Mouse (Mus musculus) neural tube, embryonic 13.5 days (tissue): ENCODE measurements around the gene Ahnak. TPM values are rescaled to one million over a fixed set of nuclear protein-coding genes. Genes with fewer than 3 reads are reported as not detected.

Source experiments
- ATAC-seq: fragments of 200-750 bp; cut with Nextera tagmentation; 2 replicates; pipeline ENCODE4 v1.8.0; 2017; ENCODE audit warnings: low read depth, mild to moderate bottlenecking, moderate TSS enrichment, moderate library complexity
- H3K27ac ChIP-seq: fragments of 300-500 bp; sonication (generic); replicated peaks from 2 replicates; pipeline ENCODE4 v1.5.1; 2015; ENCODE audit warnings: moderate library complexity, mild to moderate bottlenecking, inconsistent platforms
- H3K27me3 ChIP-seq: fragments of 300-500 bp; sonication (generic); 2 replicates; pipeline ENCODE4 v1.6.1; 2015; ENCODE audit warnings: mild to moderate bottlenecking, inconsistent platforms
- H3K36me3 ChIP-seq: fragments of 300-500 bp; sonication (generic); 2 replicates; pipeline ENCODE4 v1.6.1; 2015; ENCODE audit warnings: mild to moderate bottlenecking, inconsistent platforms
- H3K4me1 ChIP-seq: fragments of 300-500 bp; sonication (generic); replicated peaks from 2 replicates; pipeline ENCODE4 v1.6.1; 2015; ENCODE audit warnings: inconsistent platforms
- H3K4me2 ChIP-seq: fragments of 300-500 bp; sonication (generic); 2 replicates; pipeline ENCODE4 v1.6.1; 2015; ENCODE audit warnings: inconsistent platforms, mild to moderate bottlenecking, moderate library complexity
- H3K4me3 ChIP-seq: fragments of 300-500 bp; sonication (generic); 2 replicates; pipeline ENCODE4 v1.5.1; 2015; ENCODE audit warnings: mild to moderate bottlenecking, inconsistent platforms
- H3K9ac ChIP-seq: fragments of 300-500 bp; sonication (generic); 2 replicates; pipeline ENCODE4 v1.6.1; 2015; ENCODE audit warnings: moderate library complexity, mild to moderate bottlenecking, inconsistent platforms
- H3K9me3 ChIP-seq: fragments of 300-500 bp; sonication (generic); 2 replicates; pipeline ENCODE4 v1.6.1; 2016; ENCODE audit warnings: inconsistent platforms
- WGBS: fragments of 180-500 bp; shearing (Covaris S2); methylation state at CpG from one replicate; pipeline ENCODE4 v1.1.7; 2015; 5-methylcytosine and 5-hydroxymethylcytosine counted together
- polyA plus RNA-seq: library from polyadenylated mRNA; unstranded; fragments of >200 nt; fragmentation: Nextera tagmentation; extraction: Ambion mirVana; gene quantifications from 2 replicates; pipeline ENCODE4 v1.2.1, GENCODE M21; 2015

The Ahnak gene
- polyA plus RNA-seq: 4.8 and 4.9 TPM in 2 replicates

GRCm38 (mm10) chr19:8989066-8989566 is at the start of gene Ahnak:
TSS of gene Ahnak (plus strand) at chr19:8989284.
- Histone ChIP-seq H3K36me3 (no peaks in the 10 kb centered on the region), H3K9ac (peak within 1 kb of the TSS; percentile 73), H3K4me3 (peak within 1 kb of the TSS; percentile 46), H3K27ac (peak within 1 kb of the TSS; percentile 20), H3K9me3 (no peaks in the 10 kb centered on the region), H3K27me3 (peaks cover 57% of the 10 kb centered on the region), H3K4me2 (peak within 1 kb of the TSS; percentile 68), H3K4me1 (peaks cover 51% of the 10 kb centered on the region)
- no peak; the same call in 1 of the 2 replicates for ATAC-seq
- under 1% methylated on average over 42 of the region's 42 CpGs for WGBS

DNA sequence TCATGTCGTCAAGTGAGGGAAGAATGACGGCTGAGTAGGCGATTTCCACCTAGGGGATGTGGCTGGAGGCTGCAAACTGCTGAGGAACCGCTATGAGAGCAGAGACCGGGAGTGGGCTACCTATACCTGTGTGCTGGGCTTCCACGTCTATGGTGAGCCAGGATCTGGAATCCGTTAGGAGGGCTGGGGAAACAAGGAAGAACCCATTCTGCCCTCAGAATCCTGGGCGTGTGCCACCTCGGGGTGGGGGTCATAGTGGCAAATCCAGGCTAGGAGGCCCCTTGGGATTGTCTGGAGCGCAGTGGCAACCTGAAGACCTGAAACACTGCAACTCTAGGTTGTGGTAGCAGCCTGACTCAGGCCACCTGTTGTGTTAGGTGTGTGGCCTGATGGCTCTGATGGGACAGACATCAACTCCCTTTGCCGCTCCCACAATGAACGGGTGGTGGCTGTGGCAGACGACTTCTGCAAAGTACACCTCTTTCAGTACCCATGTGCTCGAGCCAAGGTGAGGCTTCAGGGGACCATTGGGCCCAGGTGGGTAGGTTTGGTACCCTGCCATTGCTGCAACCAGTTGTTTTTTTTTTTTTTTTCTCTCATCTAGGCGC is 48.5 kb upstream of the Ahnak start:
- peaks cover 44% of the 10 kb centered on the region for H3K4me1 ChIP-seq
- peaks cover 26% of the 10 kb centered on the region for H3K36me3 ChIP-seq
- no peak; the same call in 1 of the 2 replicates for ATAC-seq
- no peaks in the 10 kb centered on the region for H3K27me3 ChIP-seq
- 79% methylated on average over 15 of the region's 15 CpGs for WGBS
- peak overlapping the region; percentile 96; the same call in 1 of the 2 replicates for H3K4me3 ChIP-seq
- H3K27ac ChIP-seq: no peak overlapping the region
- H3K9ac ChIP-seq: peak overlapping the region; percentile 100
- H3K9me3 ChIP-seq: no peaks in the 10 kb centered on the region
- peak overlapping the region; percentile 77 for H3K4me2 ChIP-seq

DNA sequence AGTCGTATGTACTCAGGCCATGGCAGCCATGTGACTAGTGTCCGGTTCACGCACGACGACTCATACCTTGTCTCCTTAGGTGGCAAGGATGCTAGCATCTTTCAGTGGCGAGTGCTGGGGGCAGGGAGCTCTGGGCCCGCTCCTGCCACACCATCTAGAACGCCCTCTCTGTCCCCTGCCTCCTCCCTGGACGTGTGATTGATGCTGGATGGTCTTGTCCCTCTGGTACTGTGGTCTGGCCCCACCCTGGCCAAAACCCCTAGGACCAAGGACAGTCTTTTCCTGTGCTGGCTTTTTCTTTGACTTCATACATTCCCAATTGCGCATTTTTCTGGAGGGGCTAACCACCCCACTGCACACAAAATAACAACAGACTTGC is 48.0 kb upstream of the Ahnak start:
- 22% methylated on average over 10 of the region's 10 CpGs for WGBS

GRCm38 (mm10) chr19:8941515-8942217 is 47.4 kb upstream of the Ahnak start, which contains the start of gene Mta2:
TSS of gene Mta2 (plus strand) at chr19:8941875.
- H3K4me1 ChIP-seq: peaks cover 44% of the 10 kb centered on the region
- H3K36me3 ChIP-seq: peaks cover 33% of the 10 kb centered on the region
- peak; percentile 94 for ATAC-seq
- peak within 1 kb of the TSS; percentile 100 for H3K9ac ChIP-seq
- WGBS: under 1% methylated on average over 64 of the region's 64 CpGs
- H3K27me3 ChIP-seq: no peaks in the 10 kb centered on the region
- no peaks in the 10 kb centered on the region for H3K9me3 ChIP-seq
- peak within 1 kb of the TSS; percentile 96 for H3K4me3 ChIP-seq
- peak within 1 kb of the TSS; percentile 77 for H3K4me2 ChIP-seq
- peak within 1 kb of the TSS; percentile 95 for H3K27ac ChIP-seq

More for the DNA sequence above, 48.0 kb upstream of the Ahnak start:
- peaks cover 31% of the 10 kb centered on the region for H3K36me3 ChIP-seq
- ATAC-seq: peak; percentile 25
- H3K9me3 ChIP-seq: no peaks in the 10 kb centered on the region
- H3K4me2 ChIP-seq: peak overlapping the region; percentile 77
- peak overlapping the region; percentile 95 for H3K27ac ChIP-seq
- no peaks in the 10 kb centered on the region for H3K27me3 ChIP-seq
- H3K4me3 ChIP-seq: peak overlapping the region; percentile 96
- H3K9ac ChIP-seq: peak overlapping the region; percentile 100
- H3K4me1 ChIP-seq: peaks cover 44% of the 10 kb centered on the region

- no peaks in the 10 kb centered on the region for H3K9me3 ChIP-seq
- H3K27me3 ChIP-seq: no peaks in the 10 kb centered on the region
- H3K36me3 ChIP-seq: peaks cover 37% of the 10 kb centered on the region
- H3K4me2 ChIP-seq: peak overlapping the region; percentile 77
- peak overlapping the region; percentile 96 for H3K4me3 ChIP-seq
- no peak; the same call in 1 of the 2 replicates for ATAC-seq
- under 1% methylated on average over 46 of the region's 46 CpGs for WGBS
- H3K9ac ChIP-seq: peak overlapping the region; percentile 100
- H3K4me1 ChIP-seq: peaks cover 44% of the 10 kb centered on the region
- peak overlapping the region; percentile 95 for H3K27ac ChIP-seq
These were observed 46.7 kb upstream of the Ahnak start for GRCm38 (mm10) chr19:8942276-8942964.

DNA sequence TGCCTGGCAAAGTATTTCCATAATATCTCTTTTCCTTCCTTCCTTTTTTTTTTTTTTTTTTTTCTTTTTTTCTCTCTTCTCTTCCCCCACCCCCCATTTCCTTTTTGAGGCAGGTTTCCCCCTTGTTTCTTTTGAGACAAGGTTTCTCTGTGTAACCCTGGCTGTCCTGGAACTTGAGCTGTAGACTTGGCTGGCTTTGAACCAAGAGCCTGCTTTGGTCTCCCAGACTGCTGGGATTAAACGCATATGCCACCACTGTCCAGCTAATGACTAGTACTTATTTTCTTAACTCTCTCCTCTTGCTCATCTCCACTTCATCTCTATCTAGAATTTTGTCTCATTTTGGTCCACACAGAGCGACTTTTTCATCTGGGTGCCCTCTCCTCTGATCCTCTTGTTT is 46.0 kb upstream of the Ahnak start:
- H3K27me3 ChIP-seq: no peaks in the 10 kb centered on the region
- peak overlapping the region; percentile 96 for H3K4me3 ChIP-seq
- peaks cover 40% of the 10 kb centered on the region for H3K36me3 ChIP-seq
- ATAC-seq: no peak
- peak overlapping the region; percentile 77 for H3K4me2 ChIP-seq
- 82% methylated on average over 2 of the region's 2 CpGs for WGBS
- peak overlapping the region; percentile 100 for H3K9ac ChIP-seq
- no peaks in the 10 kb centered on the region for H3K9me3 ChIP-seq
- peaks cover 44% of the 10 kb centered on the region for H3K4me1 ChIP-seq
- no peak overlapping the region for H3K27ac ChIP-seq

GRCm38 (mm10) chr19:8944062-8944461 is 45.0 kb upstream of the Ahnak start:
- peaks cover 51% of the 10 kb centered on the region for H3K36me3 ChIP-seq
- peak overlapping the region; percentile 77 for H3K4me2 ChIP-seq
- peak overlapping the region; percentile 55 for H3K9ac ChIP-seq
- H3K4me1 ChIP-seq: peaks cover 44% of the 10 kb centered on the region
- 0 out of 2 replicates have a peak overlapping the region, but pooled peaks have one; percentile 4 for H3K27ac ChIP-seq
- H3K27me3 ChIP-seq: no peaks in the 10 kb centered on the region
- no peaks in the 10 kb centered on the region for H3K9me3 ChIP-seq
- no peak for ATAC-seq
- WGBS: 70% methylated on average over 5 of the region's 5 CpGs
- peak overlapping the region; percentile 9 for H3K4me3 ChIP-seq

GRCm38 (mm10) chr19:8944750-8945149 is 44.3 kb upstream of the Ahnak start:
- peaks cover 57% of the 10 kb centered on the region for H3K36me3 ChIP-seq
- no peak for ATAC-seq
- H3K4me1 ChIP-seq: peaks cover 44% of the 10 kb centered on the region
- WGBS: 40% methylated on average over 5 of the region's 5 CpGs
- no peak overlapping the region for H3K27ac ChIP-seq
- peak overlapping the region; percentile 21 for H3K4me3 ChIP-seq
- H3K27me3 ChIP-seq: no peaks in the 10 kb centered on the region
- H3K9ac ChIP-seq: peak overlapping the region; percentile 55
- H3K4me2 ChIP-seq: peak overlapping the region; percentile 77
- no peaks in the 10 kb centered on the region for H3K9me3 ChIP-seq

DNA sequence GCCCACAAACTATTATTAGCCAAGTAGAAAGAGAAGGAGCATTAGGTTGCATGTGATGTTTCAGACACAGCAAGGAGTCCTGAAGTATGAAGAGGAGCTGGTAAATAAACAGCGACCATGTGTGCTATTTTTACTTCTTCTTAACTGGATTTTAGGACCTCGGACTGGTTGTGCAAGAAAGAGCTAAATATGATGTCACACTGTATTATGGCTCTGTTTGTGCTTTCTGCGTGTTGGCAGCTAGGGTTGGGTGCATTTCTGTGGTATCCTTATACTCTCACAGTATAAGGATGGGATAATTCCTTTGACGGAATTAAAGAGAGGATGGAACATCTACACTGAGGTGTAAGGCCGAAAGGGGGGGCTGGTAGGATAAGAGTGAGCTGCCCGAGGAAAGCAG is 43.8 kb upstream of the Ahnak start:
- ATAC-seq: no peak
- Histone ChIP-seq H3K9me3 (no peaks in the 10 kb centered on the region), H3K4me3 (peak overlapping the region; percentile 21; the same call in 1 of the 2 replicates), H3K36me3 (peaks cover 62% of the 10 kb centered on the region), H3K27me3 (no peaks in the 10 kb centered on the region), H3K9ac (peak overlapping the region; percentile 55; the same call in 1 of the 2 replicates), H3K4me2 (peak overlapping the region; percentile 77), H3K4me1 (peaks cover 42% of the 10 kb centered on the region), H3K27ac (no peak overlapping the region)
- WGBS: 90% methylated on average over 6 of the region's 6 CpGs

DNA sequence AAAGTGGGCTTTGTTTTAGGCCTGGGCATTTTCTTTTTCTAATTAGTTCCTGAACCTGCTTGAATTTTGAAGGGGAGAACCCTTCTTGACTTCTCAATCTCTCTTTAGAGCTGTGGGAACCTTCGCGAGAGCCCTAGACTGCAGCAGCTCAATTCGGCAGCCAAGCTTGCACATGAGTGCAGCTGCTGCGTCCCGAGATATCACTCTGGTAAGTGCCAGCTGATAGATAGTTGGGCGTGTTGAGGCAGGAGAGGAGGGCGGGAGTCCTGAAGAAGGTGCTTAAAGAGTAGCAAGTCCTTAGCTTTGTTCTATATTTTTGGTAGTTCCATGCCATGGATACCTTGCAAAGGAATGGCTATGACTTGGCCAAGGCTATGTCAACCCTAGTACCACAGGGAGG is 42.2 kb upstream of the Ahnak start:
- H3K4me2 ChIP-seq: no peak overlapping the region
- no peaks in the 10 kb centered on the region for H3K9me3 ChIP-seq
- WGBS: 94% methylated on average over 7 of the region's 7 CpGs
- H3K4me1 ChIP-seq: peaks cover 37% of the 10 kb centered on the region
- no peak overlapping the region for H3K9ac ChIP-seq
- no peaks in the 10 kb centered on the region for H3K27me3 ChIP-seq
- no peak overlapping the region for H3K4me3 ChIP-seq
- H3K27ac ChIP-seq: no peak overlapping the region
- ATAC-seq: no peak
- peaks cover 79% of the 10 kb centered on the region for H3K36me3 ChIP-seq

DNA sequence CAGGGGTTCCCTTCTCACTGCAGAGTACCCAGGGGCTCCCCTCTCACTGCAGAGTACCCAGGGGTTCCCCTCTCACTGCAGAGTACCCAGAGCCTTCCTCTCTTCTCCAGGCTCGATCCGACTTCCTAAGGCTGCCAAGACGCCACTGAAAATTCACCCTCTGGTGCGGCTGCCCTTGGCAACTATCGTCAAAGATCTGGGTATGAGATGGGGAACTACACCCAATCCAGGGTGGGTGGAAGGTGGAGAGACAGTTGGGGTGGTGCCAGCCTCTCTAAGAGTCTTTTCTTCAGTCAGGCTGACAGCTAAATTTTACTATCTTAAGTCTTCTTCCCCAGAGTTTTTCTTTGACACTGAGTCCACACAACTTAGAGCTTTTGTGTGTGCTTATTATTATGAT is 38.9 kb upstream of the Ahnak start:
- Histone ChIP-seq H3K9me3 (no peaks in the 10 kb centered on the region), H3K36me3 (peaks cover 77% of the 10 kb centered on the region), H3K4me1 (peaks cover 37% of the 10 kb centered on the region), H3K9ac (no peak overlapping the region), H3K27ac (no peak overlapping the region), H3K27me3 (no peaks in the 10 kb centered on the region), H3K4me3 (no peak overlapping the region), H3K4me2 (no peak overlapping the region)
- ATAC-seq: no peak
- WGBS: 97% methylated on average over 5 of the region's 5 CpGs

- Histone ChIP-seq H3K27me3 (no peaks in the 10 kb centered on the region), H3K9me3 (no peaks in the 10 kb centered on the region), H3K27ac (peak overlapping the region; percentile 94), H3K4me1 (peaks cover 45% of the 10 kb centered on the region), H3K4me3 (peak overlapping the region; percentile 82; the same call in 1 of the 2 replicates), H3K4me2 (no peak overlapping the region), H3K36me3 (peaks cover 76% of the 10 kb centered on the region), H3K9ac (peak overlapping the region; percentile 77)
- WGBS: 82% methylated on average over 9 of the region's 9 CpGs
- no peak for ATAC-seq
These were observed 36.8 kb upstream of the Ahnak start for GRCm38 (mm10) chr19:8952241-8952640.
